Comparison of ENCODE assay signal across 35 mouse cellular contexts in the genomic region with DNA sequence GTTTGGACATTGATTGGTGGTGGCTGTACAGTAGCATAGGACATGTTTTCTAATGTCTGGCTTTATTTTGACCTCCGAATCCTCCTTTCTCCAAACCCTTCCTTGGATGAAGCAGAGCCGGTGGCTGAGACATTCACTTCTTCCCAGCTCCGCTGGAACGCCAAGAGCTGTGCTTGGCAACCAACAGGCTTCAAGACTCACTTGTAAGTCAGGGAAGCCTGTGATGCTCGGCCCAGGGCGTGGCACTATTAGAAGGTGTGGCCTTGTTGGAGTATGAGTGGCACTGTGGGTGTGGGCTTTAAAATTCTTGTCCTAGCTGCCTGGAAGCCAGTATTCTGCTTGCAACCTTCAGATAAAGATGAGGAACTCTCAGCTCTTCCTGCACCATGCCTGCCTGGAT.
"Had no signal": no experiment of that assay in that cellular context is flagged by ENCODE, and none has a peak within 500 bp of the region (broad histone marks: within the 10 kb centered on the region; RNA-seq: fewer than 3 reads in every experiment).

No protein-coding gene starts in this region.

- H3K36me3 ChIP-seq: heart, embryonic 12.5 days; heart, embryonic 13.5 days; heart, embryonic 15.5 days; hindbrain, embryonic 10.5 days; hindbrain, embryonic 12.5 days; hindbrain, embryonic 13.5 days; hindbrain, embryonic 15.5 days; intestine, embryonic 15.5 days; kidney, embryonic 15.5 days had no signal

- H3K9ac ChIP-seq: heart, embryonic 12.5 days; heart, embryonic 13.5 days; heart, embryonic 15.5 days; hindbrain, embryonic 12.5 days; hindbrain, embryonic 13.5 days; hindbrain, embryonic 14.5 days; hindbrain, embryonic 15.5 days; intestine, embryonic 15.5 days; kidney, embryonic 15.5 days had no signal

- H3K9me3 ChIP-seq: heart, embryonic 12.5 days; heart, embryonic 13.5 days; heart, embryonic 15.5 days; hindbrain, embryonic 10.5 days; hindbrain, embryonic 12.5 days; hindbrain, embryonic 13.5 days; hindbrain, embryonic 15.5 days; intestine, embryonic 15.5 days; kidney, embryonic 15.5 days had no signal

- H3K27ac ChIP-seq: heart, embryonic 15.5 days; hindbrain, embryonic 10.5 days; hindbrain, embryonic 12.5 days; hindbrain, embryonic 13.5 days; hindbrain, embryonic 14.5 days; hindbrain, embryonic 15.5 days; hindbrain, postnatal 0 days; intestine, embryonic 15.5 days; kidney, embryonic 15.5 days; kidney, postnatal 0 days; layer of hippocampus, adult 2 months; left cerebral cortex, adult 2 months had no signal

- H3K4me1 ChIP-seq: hindbrain, embryonic 10.5 days; hindbrain, embryonic 12.5 days; hindbrain, embryonic 13.5 days; hindbrain, embryonic 15.5 days; intestine, embryonic 15.5 days had no signal

- ATAC-seq: hindbrain, embryonic 16.5 days; hindbrain, postnatal 0 days; inflammation-experienced regulatory T-cells, adult 6 months; intestine, embryonic 15.5 days; intestine, embryonic 16.5 days; intestine, postnatal 0 days had no signal

- H3K27me3 ChIP-seq: heart, embryonic 12.5 days; heart, embryonic 13.5 days; heart, embryonic 15.5 days; hindbrain, embryonic 12.5 days; hindbrain, embryonic 13.5 days; hindbrain, embryonic 15.5 days; intestine, embryonic 15.5 days had no signal

- H3K4me3 ChIP-seq: heart, embryonic 12.5 days; heart, embryonic 13.5 days; heart, embryonic 15.5 days; hindbrain, embryonic 10.5 days; hindbrain, embryonic 12.5 days; hindbrain, embryonic 13.5 days; hindbrain, embryonic 15.5 days; intestine, embryonic 15.5 days; kidney, embryonic 15.5 days; layer of hippocampus, adult 2 months; left cerebral cortex, adult 2 months had no signal

- DNase-seq: heart, postnatal 10 days; heart, postnatal 14 days; heart, postnatal 36 days; heart, postnatal 4 days; kidney, adult 11 months; kidney, adult 18-20 months; kidney, adult 2 months; kidney, adult 8-10 months; kidney, adult 9 months; kidney, postnatal 10 days; kidney, postnatal 14 days; kidney, postnatal 25 days; kidney, postnatal 36 days; kidney, postnatal 4 days; layer of hippocampus, adult 9-11 months; layer of hippocampus, postnatal 36 days had no signal

- H3K4me2 ChIP-seq: heart, embryonic 11.5 days; heart, embryonic 12.5 days; heart, embryonic 13.5 days; heart, embryonic 15.5 days; hindbrain, embryonic 12.5 days; hindbrain, embryonic 13.5 days; hindbrain, embryonic 14.5 days; hindbrain, embryonic 15.5 days; intestine, embryonic 15.5 days; kidney, embryonic 15.5 days had no signal
